Mouse (Mus musculus): ENCODE results near the gene Poc1b.

GRCm38 (mm10) chr10:99197607-99198305 is 90.9 kb downstream of the Poc1b start:
- TF ChIP-seq CTCF (IDR thresholded peaks at IDR 0.05) (no peak), EP300 (IDR thresholded peaks at IDR 0.05) (no peak)
